In the genomic region with DNA sequence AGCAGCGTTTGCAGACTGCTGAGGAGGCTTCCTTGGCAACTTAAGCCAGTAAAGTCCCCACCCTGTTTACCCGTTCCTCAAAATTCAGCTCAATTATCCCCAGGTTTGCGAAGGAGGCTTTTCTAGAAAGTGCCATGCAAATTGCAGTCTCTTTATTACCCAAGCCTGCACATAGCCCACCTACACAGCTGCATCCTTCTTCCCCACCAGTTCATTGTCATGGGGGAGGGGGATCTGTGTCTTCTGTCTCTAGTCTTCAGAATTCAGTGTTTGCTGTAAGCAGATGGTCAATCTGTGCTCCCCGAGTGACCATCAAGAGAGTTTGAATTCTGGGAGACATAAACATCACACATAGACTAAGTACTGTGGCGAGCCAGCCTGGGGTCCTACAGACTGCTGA, we compare ENCODE assay signal across 9 mouse cellular contexts. TPM values are rescaled to one million over a fixed set of nuclear protein-coding genes. Genes with fewer than 3 reads are reported as not detected.
A peak's percentile ranks its signal among the peaks of the same experiment; 100 is the strongest.
DNase-seq lines count a peak whose midpoint lies in the region; ATAC-seq and TF ChIP-seq lines count a peak whose summit lies in the region.
"Had no signal": no experiment of that assay in that cellular context is flagged by ENCODE, and none has a peak within 500 bp of the region (broad histone marks: within the 10 kb centered on the region; RNA-seq: fewer than 3 reads in every experiment).

No protein-coding gene starts in this region.

- no peak for ATAC-seq in heart, embryonic 14.5 days (ENCODE audit: insufficient number of reproducible peaks, insufficient read depth, low FRiP score, low read depth)
- ATAC-seq in hindbrain, embryonic 15.5 days (ENCODE audit: low FRiP score, low read depth), result no peak
- no peak for ATAC-seq in midbrain, embryonic 14.5 days (ENCODE audit: low FRiP score, low TSS enrichment)

- intact Hi-C loops in heart, postnatal 25 days (cut with DNase I), result no loop called here

- 31% methylated on average over 5 of the region's 5 CpGs for WGBS in heart, embryonic 14.5 days
- WGBS in hindbrain, embryonic 15.5 days, result 20% methylated on average over 5 of the region's 5 CpGs
- WGBS in midbrain, embryonic 14.5 days, result 19% methylated on average over 5 of the region's 5 CpGs

- peak overlapping the region; percentile 84 for H3K4me2 ChIP-seq in heart, embryonic 14.5 days (ENCODE audit: low read length)
- peak overlapping the region; percentile 87 for H3K4me2 ChIP-seq in hindbrain, embryonic 15.5 days
- peak overlapping the region; percentile 92 for H3K4me2 ChIP-seq in midbrain, embryonic 14.5 days (ENCODE audit: low read length)

- peak overlapping the region; percentile 70 to 83 for H3K4me3 ChIP-seq in heart, embryonic 14.5 days (ENCODE audit: control insufficient read depth in 1 of 2, insufficient read depth in 1 of 2, low read depth in 1 of 2, low read length in 2 of 2)
- H3K4me3 ChIP-seq in cortical plate, adult 2 months (ENCODE audit: insufficient read depth, low read length), result peak overlapping the region; percentile 42
- peak overlapping the region; percentile 47 for H3K4me3 ChIP-seq in hindbrain, embryonic 15.5 days
- peak overlapping the region; percentile 49 for H3K4me3 ChIP-seq in midbrain, embryonic 14.5 days (replicated peaks; ENCODE audit: low read depth, low read length)

- peak overlapping the region in 1 of 2 experiments; percentile 84; a peak in 1 of 4 replicates for H3K27ac ChIP-seq in heart, embryonic 14.5 days (replicated peaks in 1 of 2; ENCODE audit: control insufficient read depth in 1 of 2, insufficient read depth in 1 of 2, low read depth in 2 of 2, low read length in 2 of 2)
- no peak overlapping the region for H3K27ac ChIP-seq in cortical plate, adult 2 months (ENCODE audit: insufficient read depth, low read length)
- H3K27ac ChIP-seq in hindbrain, embryonic 15.5 days (replicated peaks), result no peak overlapping the region
- H3K27ac ChIP-seq in midbrain, embryonic 14.5 days (replicated peaks; ENCODE audit: low read depth, low read length), result no peak overlapping the region

- no peak for TF ChIP-seq CTCF in cortical plate, adult 2 months (IDR thresholded peaks at IDR 0.05; ENCODE audit: extremely low read depth, insufficient read depth, low read length)

- peak overlapping the region; percentile 89 for H3K9ac ChIP-seq in heart, embryonic 14.5 days (ENCODE audit: low read length)
- no peak overlapping the region; the same call in 1 of the 2 replicates for H3K9ac ChIP-seq in hindbrain, embryonic 15.5 days
- peak overlapping the region; percentile 79; the same call in 1 of the 2 replicates for H3K9ac ChIP-seq in midbrain, embryonic 14.5 days (replicated peaks; ENCODE audit: low read length)

- TF ChIP-seq POLR2A in cortical plate, adult 2 months (IDR thresholded peaks at IDR 0.05; ENCODE audit: extremely low read depth, insufficient read depth, low read length), result no peak

- no peak for DNase-seq in heart, postnatal 25 days (ENCODE audit: low spot score)
- DNase-seq in midbrain, embryonic 14.5 days, result no peak
- no peak for DNase-seq in T-cell, adult 2 months (ENCODE audit: low spot score)
- DNase-seq in adrenal gland, postnatal 36 days, result no peak
- DNase-seq in layer of hippocampus, adult 11-12 months (ENCODE audit: low spot score), result no peak

- H3K36me3 ChIP-seq in heart, embryonic 14.5 days (ENCODE audit: control insufficient read depth, insufficient read depth, low read length), result peaks cover 36% of the 10 kb centered on the region
- no peaks in the 10 kb centered on the region for H3K36me3 ChIP-seq in hindbrain, embryonic 15.5 days
- H3K36me3 ChIP-seq in midbrain, embryonic 14.5 days (ENCODE audit: control insufficient read depth, insufficient read depth, low read length), result 0 out of 2 replicates have a peak, but pooled peaks cover 5% of the 10 kb centered on the region

- H3K9me3 ChIP-seq in heart, embryonic 14.5 days (ENCODE audit: control insufficient read depth, low read length), result no peaks in the 10 kb centered on the region
- H3K9me3 ChIP-seq in hindbrain, embryonic 15.5 days, result no peaks in the 10 kb centered on the region
- no peaks in the 10 kb centered on the region for H3K9me3 ChIP-seq in midbrain, embryonic 14.5 days (ENCODE audit: control insufficient read depth, low read length)

- no peaks in the 10 kb centered on the region for H3K27me3 ChIP-seq in heart, embryonic 14.5 days (ENCODE audit: control insufficient read depth, insufficient read depth, low read length)
- no peaks in the 10 kb centered on the region for H3K27me3 ChIP-seq in hindbrain, embryonic 15.5 days
- H3K27me3 ChIP-seq in midbrain, embryonic 14.5 days (ENCODE audit: control insufficient read depth, insufficient read depth, low read length), result no peaks in the 10 kb centered on the region

- peaks cover 10 to 20% of the 10 kb centered on the region in 2 experiments for H3K4me1 ChIP-seq in heart, embryonic 14.5 days (ENCODE audit: control insufficient read depth in 2 of 2, insufficient read depth in 2 of 2, low read length in 2 of 2)
- H3K4me1 ChIP-seq in cortical plate, adult 2 months (ENCODE audit: control insufficient read depth, insufficient read depth, low read length), result 0 out of 2 replicates have a peak, but pooled peaks cover 1% of the 10 kb centered on the region
- peaks cover 19% of the 10 kb centered on the region for H3K4me1 ChIP-seq in hindbrain, embryonic 15.5 days (replicated peaks)
- H3K4me1 ChIP-seq in midbrain, embryonic 14.5 days (ENCODE audit: control insufficient read depth, insufficient read depth, low read length), result peaks cover 15% of the 10 kb centered on the region

RNA-seq across cellular contexts. Expression of a gene that starts 1.2 kb away (rescaled TPM):
- 93.3 and 97.6 TPM in 2 replicates for polyA plus RNA-seq in heart, embryonic 14.5 days (2014; fragmentation: Nextera tagmentation; extraction: Ambion mirVana)
- total RNA-seq in heart, postnatal 25 days (2021), result 10 to 100 TPM; 14.7 to 14.8 TPM
- polyA plus RNA-seq in cortical plate, adult 2 months (2012; rRNA removed), result 19.3 and 22.7 TPM in 2 replicates
- 21.9 and 24.9 TPM in 2 replicates for polyA plus RNA-seq in hindbrain, embryonic 15.5 days (2015; fragmentation: Nextera tagmentation; extraction: Ambion mirVana)
- polyA plus RNA-seq in midbrain, embryonic 14.5 days (2014; fragmentation: Nextera tagmentation; extraction: Ambion mirVana), result 22.4 and 28.7 TPM in 2 replicates
- 10 to 100 TPM; 40.8 to 68.8 TPM for total RNA-seq in adrenal gland, postnatal 36 days (2021)
- total RNA-seq: neutrophil, adult 5-6 weeks had no signal

RNA-seq across cellular contexts. Expression of a gene that starts 31.3 kb away (rescaled TPM):
- polyA plus RNA-seq in heart, embryonic 14.5 days (2014; fragmentation: Nextera tagmentation; extraction: Ambion mirVana), result 8.9 and 9.6 TPM in 2 replicates
- total RNA-seq in heart, postnatal 25 days (2021), result 10 to 100 TPM in 1 of 2 experiments, 1 to 10 TPM in 1; 8.7 to 10.9 TPM
- polyA plus RNA-seq in cortical plate, adult 2 months (2012; rRNA removed), result 8.9 and 11.5 TPM in 2 replicates
- 2.6 and 2.8 TPM in 2 replicates for polyA plus RNA-seq in hindbrain, embryonic 15.5 days (2015; fragmentation: Nextera tagmentation; extraction: Ambion mirVana)
- 1.7 and 2.6 TPM in 2 replicates for polyA plus RNA-seq in midbrain, embryonic 14.5 days (2014; fragmentation: Nextera tagmentation; extraction: Ambion mirVana)
- total RNA-seq in adrenal gland, postnatal 36 days (2021), result 10 to 100 TPM; 74.0 to 87.7 TPM

RNA-seq across cellular contexts. Expression of a gene that starts 47.0 kb away (rescaled TPM):
- polyA plus RNA-seq in heart, embryonic 14.5 days (2014; fragmentation: Nextera tagmentation; extraction: Ambion mirVana), result not detected in 2 replicates
- not detected for total RNA-seq in heart, postnatal 25 days (2021)
- polyA plus RNA-seq in cortical plate, adult 2 months (2012; rRNA removed), result not detected in 2 replicates
- not detected in 2 replicates for polyA plus RNA-seq in hindbrain, embryonic 15.5 days (2015; fragmentation: Nextera tagmentation; extraction: Ambion mirVana)
- polyA plus RNA-seq in midbrain, embryonic 14.5 days (2014; fragmentation: Nextera tagmentation; extraction: Ambion mirVana), result not detected in 2 replicates
- total RNA-seq in adrenal gland, postnatal 36 days (2021), result not detected
- total RNA-seq: neutrophil, adult 5-6 weeks had no signal
